Mouse (Mus musculus): Measurements from ENCODE around the gene 2510002D24Rik.

Gene 2510002D24Rik

DNA sequence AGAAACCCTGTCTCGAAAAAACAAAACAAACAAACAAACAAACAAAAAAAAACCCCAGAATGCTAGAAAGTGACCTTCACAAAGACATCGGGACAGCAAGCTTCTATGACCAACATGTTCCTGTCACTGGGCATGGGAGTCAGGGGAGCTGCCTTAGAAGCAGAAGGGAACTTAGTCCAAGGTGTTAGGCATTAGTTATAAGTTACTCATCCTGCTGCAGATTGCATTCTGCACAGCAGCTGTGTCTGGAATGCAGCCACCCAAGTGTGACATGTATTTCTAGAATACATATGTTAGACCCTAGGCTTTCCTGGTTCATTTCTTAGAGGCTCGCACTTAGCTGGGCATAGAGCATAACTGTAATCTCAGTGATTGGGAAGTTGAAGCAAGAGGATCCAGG lies 7.7 kb upstream of the 2510002D24Rik start:
- TF ChIP-seq GATA4 (IDR thresholded peaks at IDR 0.05; ENCODE audit: insufficient replicate concordance, low read length): no peak

DNA sequence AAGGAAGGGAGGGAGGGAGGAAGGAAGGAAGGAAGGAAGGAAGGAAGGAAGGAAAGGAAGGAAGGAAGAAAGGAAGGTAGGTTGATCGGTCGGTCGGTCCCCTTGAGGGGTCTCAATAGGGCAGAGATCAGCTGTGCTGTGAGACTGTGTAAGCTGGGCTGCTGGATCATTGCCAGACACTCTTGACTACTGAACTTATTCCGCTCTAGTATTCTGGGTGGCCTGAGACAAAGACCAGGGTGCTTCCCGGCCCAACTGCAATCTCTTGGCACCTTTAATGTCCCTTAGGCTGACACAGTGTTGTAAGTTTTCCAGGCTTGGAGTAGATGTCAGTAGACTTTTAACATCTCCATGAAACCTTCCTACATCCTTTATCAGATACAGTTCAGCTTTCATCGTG lies 7.3 kb upstream of the 2510002D24Rik start:
- TF ChIP-seq GATA4 (IDR thresholded peaks at IDR 0.05; ENCODE audit: insufficient replicate concordance, low read length): no peak

DNA sequence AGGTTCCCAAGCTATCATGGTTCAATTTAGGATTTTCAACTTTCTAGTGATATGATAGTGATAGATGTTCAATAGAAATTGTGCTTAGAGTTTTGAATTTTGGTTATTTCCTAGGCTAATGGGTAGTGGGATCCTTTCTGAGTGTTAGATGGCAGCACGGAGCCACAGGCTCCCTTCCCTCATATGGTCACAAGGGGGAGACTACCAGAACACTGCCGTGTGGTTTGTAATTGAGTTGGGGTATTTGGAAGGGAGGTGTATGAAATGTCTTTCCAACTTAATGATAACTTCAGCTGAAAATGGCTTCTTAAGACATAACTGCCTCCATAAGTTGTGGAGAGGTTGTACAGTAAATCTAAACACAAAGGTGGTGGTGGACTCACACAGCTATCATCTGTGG lies 2.9 kb upstream of the 2510002D24Rik start:
- TF ChIP-seq GATA4 (IDR thresholded peaks at IDR 0.05; ENCODE audit: insufficient replicate concordance, low read length): no peak

DNA sequence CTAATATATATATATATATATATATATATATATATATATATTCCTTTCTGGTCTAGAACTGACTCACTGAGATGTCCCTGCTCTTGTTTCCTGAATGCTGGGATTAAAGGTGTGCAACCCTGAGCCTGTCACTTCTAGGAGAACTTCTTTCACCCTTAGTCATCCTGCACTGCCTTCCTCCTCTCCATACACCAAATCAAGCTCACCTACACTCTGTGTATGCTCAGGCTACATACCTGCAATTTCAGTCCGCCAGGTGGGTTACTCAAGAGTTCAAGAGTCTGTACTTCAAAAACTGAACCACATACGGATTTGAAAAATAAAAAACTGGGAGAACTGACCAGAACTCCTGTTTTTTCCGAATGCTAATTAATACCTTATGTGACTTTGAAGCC lies 308 bp upstream of the 2510002D24Rik start:
- no peak for TF ChIP-seq GATA4 (IDR thresholded peaks at IDR 0.05; ENCODE audit: insufficient replicate concordance, low read length)

- no peak for TF ChIP-seq GATA4 (IDR thresholded peaks at IDR 0.05; ENCODE audit: insufficient replicate concordance, low read length)
Measured at GRCm38 (mm10) chr16:18838346-18838745, 2.0 kb downstream of the 2510002D24Rik start.

- TF ChIP-seq GATA4 (IDR thresholded peaks at IDR 0.05; ENCODE audit: insufficient replicate concordance, low read length): no peak
Measured at GRCm38 (mm10) chr16:18846301-18846820, 10.0 kb downstream of the 2510002D24Rik start.

DNA sequence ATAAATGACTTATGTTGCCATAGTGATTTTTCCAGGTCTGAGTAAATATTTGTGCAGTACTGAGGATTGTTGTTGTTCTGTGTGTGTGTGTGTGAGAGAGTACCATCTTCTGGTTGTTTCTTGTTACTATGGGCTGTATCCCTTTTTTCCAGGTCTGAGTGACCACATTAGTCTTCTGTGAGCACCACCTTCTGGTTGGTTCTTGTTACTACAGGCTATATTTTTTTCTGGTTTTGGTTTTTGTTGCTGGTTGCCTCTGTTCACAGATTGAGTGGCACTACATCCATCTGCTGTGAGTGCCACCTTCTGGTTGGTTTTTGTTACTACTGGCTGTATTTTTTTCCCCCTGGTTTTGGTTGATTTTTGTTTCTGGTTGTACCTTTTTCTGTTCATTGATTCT lies 22.2 kb downstream of the 2510002D24Rik start:
- no peak for TF ChIP-seq GATA4 (IDR thresholded peaks at IDR 0.05; ENCODE audit: insufficient replicate concordance, low read length)

GRCm38 (mm10) chr16:18860186-18860585 lies 23.8 kb downstream of the 2510002D24Rik start:
- no peak for TF ChIP-seq GATA4 (IDR thresholded peaks at IDR 0.05; ENCODE audit: insufficient replicate concordance, low read length)

GRCm38 (mm10) chr16:18876091-18876441 lies 39.7 kb downstream of the 2510002D24Rik start:
- no peak for TF ChIP-seq GATA4 (IDR thresholded peaks at IDR 0.05; ENCODE audit: insufficient replicate concordance, low read length)

GRCm38 (mm10) chr16:18876442-18877308 lies 40.3 kb downstream of the 2510002D24Rik start, which contains the start of the genes Mrpl40 and Hira:
TSS of gene Mrpl40 (minus strand) at chr16:18876862.
TSS of gene Hira (plus strand) at chr16:18877037.
- TF ChIP-seq GATA4 (IDR thresholded peaks at IDR 0.05; ENCODE audit: insufficient replicate concordance, low read length): no peak; the same call in 1 of the 2 replicates

DNA sequence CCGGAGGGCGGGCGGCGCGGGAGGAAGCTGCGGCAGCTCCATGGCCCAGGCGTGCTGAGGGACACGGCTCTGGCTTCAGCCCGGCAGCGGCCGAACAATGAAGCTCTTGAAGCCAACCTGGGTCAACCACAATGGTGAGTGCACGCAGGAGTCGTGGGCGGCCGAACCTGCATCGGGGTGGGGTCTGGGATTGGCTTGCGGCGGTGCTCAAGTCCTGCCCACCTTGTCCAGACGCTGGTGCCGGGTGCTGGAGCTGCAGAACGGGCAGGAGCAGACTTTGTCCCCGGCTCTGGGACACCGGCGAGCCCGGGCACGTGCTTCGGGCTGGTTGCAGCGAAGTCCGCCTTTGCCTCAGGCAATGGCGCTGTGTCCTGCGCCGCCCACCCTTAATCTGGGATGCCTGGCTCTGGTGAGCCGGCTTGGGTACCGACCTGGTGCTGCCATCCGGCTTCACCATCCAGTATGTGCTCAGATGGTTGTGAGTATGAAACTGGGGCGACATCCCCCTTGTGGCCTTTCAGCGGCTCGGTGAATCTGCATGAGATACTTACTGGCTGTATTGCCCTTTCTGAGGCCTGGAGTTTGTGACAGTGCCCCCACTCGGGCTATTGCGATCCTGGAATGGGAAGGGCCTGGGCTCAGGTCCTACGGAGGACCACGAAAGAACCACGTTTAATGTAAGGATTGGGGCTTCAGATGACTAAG lies 41.2 kb downstream of the 2510002D24Rik start:
- no peak for TF ChIP-seq GATA4 (IDR thresholded peaks at IDR 0.05; ENCODE audit: insufficient replicate concordance, low read length)

GRCm38 (mm10) chr16:18878091-18878720 lies 41.8 kb downstream of the 2510002D24Rik start:
- TF ChIP-seq GATA4 (IDR thresholded peaks at IDR 0.05; ENCODE audit: insufficient replicate concordance, low read length): no peak

DNA sequence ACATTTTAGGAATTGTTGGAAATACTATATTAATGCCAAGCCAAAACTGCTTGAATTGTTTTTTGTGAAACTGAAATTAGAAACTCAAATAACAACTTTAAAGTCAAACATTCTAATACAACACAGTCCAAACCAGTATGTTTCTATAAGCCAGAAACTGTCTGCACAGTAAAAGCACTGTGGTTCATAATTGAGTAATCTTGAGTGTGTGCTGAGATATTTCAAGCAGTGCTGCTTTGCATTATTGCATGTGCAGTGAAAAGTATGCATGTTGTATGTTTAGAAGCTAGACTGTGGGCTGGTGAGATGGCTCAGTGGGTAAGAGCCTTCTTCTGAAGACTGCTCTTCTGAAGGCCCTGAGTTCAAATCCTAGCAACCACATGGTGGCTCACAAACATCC lies 47.7 kb downstream of the 2510002D24Rik start:
- no peak for TF ChIP-seq GATA4 (IDR thresholded peaks at IDR 0.05; ENCODE audit: insufficient replicate concordance, low read length)
